Comparison of ENCODE assay signal across 25 mouse cellular contexts in genomic region chr10:85538051-85538753, GRCm38 (mm10).
"Had no signal": no experiment of that assay in that cellular context is flagged by ENCODE, and none has a peak within 500 bp of the region (broad histone marks: within the 10 kb centered on the region; RNA-seq: fewer than 3 reads in every experiment).

No protein-coding gene starts in this region.

- H3K27ac ChIP-seq: heart, adult 2 months; heart, embryonic 10.5 days; intestine, embryonic 15.5 days; layer of hippocampus, adult 2 months; left cerebral cortex, adult 2 months; limb, embryonic 12.5 days; liver, embryonic 13.5 days; liver, embryonic 15.5 days had no signal

- H3K4me3 ChIP-seq: heart, adult 2 months; heart, embryonic 10.5 days; heart, embryonic 12.5 days; intestine, embryonic 15.5 days; layer of hippocampus, adult 2 months; left cerebral cortex, adult 2 months; limb, embryonic 10.5 days; limb, embryonic 12.5 days; liver, embryonic 13.5 days; liver, embryonic 15.5 days had no signal

- H3K9ac ChIP-seq: heart, embryonic 12.5 days; hindbrain, embryonic 14.5 days; intestine, embryonic 15.5 days; limb, embryonic 12.5 days; liver, embryonic 13.5 days; liver, embryonic 15.5 days had no signal

- DNase-seq: gastrocnemius, postnatal 14 days; gastrocnemius, postnatal 36 days; heart, adult 11 months; heart, adult 2 months; heart, postnatal 10 days; kidney, adult 18-20 months; kidney, adult 8-10 months; kidney, postnatal 10 days; kidney, postnatal 25 days; kidney, postnatal 4 days; liver; liver, embryonic 13.5 days had no signal

- ATAC-seq: hindbrain, embryonic 16.5 days; inflammation-experienced regulatory T-cells, adult 6 months; intestine, embryonic 15.5 days; intestine, postnatal 0 days had no signal

- H3K4me1 ChIP-seq: heart, embryonic 10.5 days; heart, embryonic 12.5 days; intestine, embryonic 15.5 days; liver, embryonic 13.5 days; liver, embryonic 15.5 days had no signal

- H3K9me3 ChIP-seq: heart, embryonic 10.5 days; heart, embryonic 12.5 days; intestine, embryonic 15.5 days; limb, embryonic 10.5 days; limb, embryonic 12.5 days; liver, embryonic 13.5 days; liver, embryonic 15.5 days had no signal

- H3K27me3 ChIP-seq: intestine, embryonic 15.5 days; liver, embryonic 13.5 days; liver, embryonic 15.5 days had no signal

- H3K36me3 ChIP-seq: heart, embryonic 10.5 days; heart, embryonic 12.5 days; intestine, embryonic 15.5 days; limb, embryonic 10.5 days; limb, embryonic 12.5 days; liver, embryonic 13.5 days; liver, embryonic 15.5 days had no signal

- H3K4me2 ChIP-seq: heart, embryonic 12.5 days; hindbrain, embryonic 14.5 days; intestine, embryonic 15.5 days; limb, embryonic 12.5 days; liver, embryonic 11.5 days; liver, embryonic 13.5 days; liver, embryonic 15.5 days had no signal
